Mouse (Mus musculus): ENCODE data around the gene Pdia5. TPM values are rescaled to one million over a fixed set of nuclear protein-coding genes. Genes with fewer than 3 reads are reported as not detected.

Pdia5 gene
- polyA plus RNA-seq, 1 experiment from 2014 or later: 42.2 TPM

DNA sequence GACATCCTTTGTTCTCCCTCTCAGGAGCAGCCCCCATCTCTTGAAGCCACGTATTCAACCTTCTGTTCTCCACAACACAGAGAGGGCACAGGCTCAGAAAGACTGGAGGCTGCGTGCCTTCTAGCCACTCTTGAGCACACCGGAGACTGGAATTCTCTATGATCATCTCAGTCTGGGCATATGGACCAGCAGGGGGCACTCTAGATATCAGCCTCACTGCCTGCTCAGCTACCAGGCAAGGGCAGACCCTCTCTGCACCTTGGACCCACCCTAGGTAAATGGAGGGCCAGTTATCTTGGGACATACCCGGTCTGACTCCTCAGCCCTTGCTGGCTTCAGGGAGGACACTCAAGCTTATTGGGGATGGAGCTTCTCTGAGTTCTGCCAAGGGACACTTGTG lies 68.5 kb downstream of the Pdia5 start:
- Histone ChIP-seq H3K9ac (ENCODE audit: low read depth, low read length) (no peak overlapping the region), H3K4me1 (replicated peaks; ENCODE audit: insufficient read depth, low read length) (peaks cover 8% of the 10 kb centered on the region), H3K36me3 (ENCODE audit: insufficient read depth, low read length) (peaks cover 3% of the 10 kb centered on the region; the same call in 1 of the 2 replicates), H3K27ac (peak overlapping the region; percentile 64; the same call in 1 of the 2 replicates), H3K4me2 (ENCODE audit: low read length) (no peak overlapping the region), H3K4me3 (replicated peaks; ENCODE audit: low read depth, low read length) (no peak overlapping the region), H3K9me3 (replicated peaks; ENCODE audit: low read length) (no peaks in the 10 kb centered on the region), H3K27me3 (ENCODE audit: insufficient read depth, low read length) (no peaks in the 10 kb centered on the region)
- DNase-seq (ENCODE audit: low spot score) (peak; percentile 32), ATAC-seq (replicated peaks; ENCODE audit: low FRiP score, low read depth) (no peak)
- TF ChIP-seq CTCF (IDR thresholded peaks at IDR 0.05; ENCODE audit: low read depth): peak; percentile 61
- WGBS: 84% methylated on average over 4 of the region's 4 CpGs

DNA sequence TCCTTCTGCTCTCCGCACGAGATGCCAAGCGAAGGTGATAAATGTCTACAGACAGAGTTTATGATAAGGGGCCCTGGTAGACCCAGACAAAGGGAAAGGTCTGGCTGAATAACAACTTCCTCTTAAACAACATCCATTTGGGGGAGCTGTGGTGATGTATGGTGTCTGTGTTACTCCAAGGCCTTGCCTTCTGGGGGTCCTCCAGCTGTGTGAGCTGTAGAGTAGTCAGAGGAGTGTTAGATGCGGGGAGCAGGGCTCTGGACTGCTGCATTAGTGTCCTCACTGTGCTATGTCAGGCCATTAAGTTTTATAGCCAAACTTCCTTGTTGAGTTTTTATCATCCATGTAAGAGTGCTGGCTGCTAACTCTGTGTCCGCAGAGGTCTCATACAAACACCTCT lies 76.1 kb downstream of the Pdia5 start:
- no peak for TF ChIP-seq CTCF (IDR thresholded peaks at IDR 0.05; ENCODE audit: low read depth)
- no peaks in the 10 kb centered on the region for H3K9me3 ChIP-seq (replicated peaks; ENCODE audit: low read length)
- no peak overlapping the region for H3K4me2 ChIP-seq (ENCODE audit: low read length)
- peaks cover 3% of the 10 kb centered on the region; the same call in 1 of the 2 replicates for H3K36me3 ChIP-seq (ENCODE audit: insufficient read depth, low read length)
- ATAC-seq (replicated peaks; ENCODE audit: low FRiP score, low read depth) (no peak; the same call in 1 of the 2 replicates), DNase-seq (ENCODE audit: low spot score) (peak; percentile 73)
- 0 out of 2 replicates have a peak, but pooled peaks cover 5% of the 10 kb centered on the region for H3K4me1 ChIP-seq (replicated peaks; ENCODE audit: insufficient read depth, low read length)
- no peak overlapping the region for H3K27ac ChIP-seq
- 39% methylated on average over 5 of the region's 5 CpGs for WGBS
- no peak overlapping the region for H3K4me3 ChIP-seq (replicated peaks; ENCODE audit: low read depth, low read length)
- H3K27me3 ChIP-seq (ENCODE audit: insufficient read depth, low read length): no peaks in the 10 kb centered on the region
- no peak overlapping the region for H3K9ac ChIP-seq (ENCODE audit: low read depth, low read length)

DNA sequence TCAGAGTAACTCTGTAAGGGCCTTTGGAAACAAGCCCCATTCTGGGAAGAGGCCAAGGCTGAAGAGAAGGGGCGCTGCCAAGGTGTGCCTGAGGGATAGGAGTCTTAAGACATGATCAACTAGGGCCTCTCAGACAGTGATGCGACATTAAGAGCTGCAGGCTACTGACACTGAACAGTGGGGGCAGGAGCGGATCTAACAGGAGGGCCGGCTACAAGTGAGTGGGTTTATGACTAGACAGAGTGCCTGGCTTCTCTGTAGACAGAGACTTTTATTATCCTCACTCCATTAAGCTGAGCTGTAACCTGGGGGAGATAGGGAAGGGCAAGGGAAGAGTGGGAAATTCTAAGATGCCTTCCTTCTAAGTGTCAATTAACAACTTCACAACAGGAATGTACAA lies 84.0 kb downstream of the Pdia5 start:
- Histone ChIP-seq H3K4me2 (ENCODE audit: low read length) (no peak overlapping the region), H3K27ac (no peak overlapping the region), H3K36me3 (ENCODE audit: insufficient read depth, low read length) (peaks cover 4% of the 10 kb centered on the region; the same call in 1 of the 2 replicates), H3K9me3 (replicated peaks; ENCODE audit: low read length) (no peaks in the 10 kb centered on the region), H3K4me3 (replicated peaks; ENCODE audit: low read depth, low read length) (no peak overlapping the region), H3K4me1 (replicated peaks; ENCODE audit: insufficient read depth, low read length) (no peaks in the 10 kb centered on the region), H3K9ac (ENCODE audit: low read depth, low read length) (no peak overlapping the region), H3K27me3 (ENCODE audit: insufficient read depth, low read length) (no peaks in the 10 kb centered on the region)
- peak; percentile 58 for ATAC-seq (replicated peaks; ENCODE audit: low FRiP score, low read depth)
- 37% methylated on average over 4 of the region's 4 CpGs for WGBS
- peak; percentile 83 for DNase-seq (ENCODE audit: low spot score)
- no peak for TF ChIP-seq CTCF (IDR thresholded peaks at IDR 0.05; ENCODE audit: low read depth)

DNA sequence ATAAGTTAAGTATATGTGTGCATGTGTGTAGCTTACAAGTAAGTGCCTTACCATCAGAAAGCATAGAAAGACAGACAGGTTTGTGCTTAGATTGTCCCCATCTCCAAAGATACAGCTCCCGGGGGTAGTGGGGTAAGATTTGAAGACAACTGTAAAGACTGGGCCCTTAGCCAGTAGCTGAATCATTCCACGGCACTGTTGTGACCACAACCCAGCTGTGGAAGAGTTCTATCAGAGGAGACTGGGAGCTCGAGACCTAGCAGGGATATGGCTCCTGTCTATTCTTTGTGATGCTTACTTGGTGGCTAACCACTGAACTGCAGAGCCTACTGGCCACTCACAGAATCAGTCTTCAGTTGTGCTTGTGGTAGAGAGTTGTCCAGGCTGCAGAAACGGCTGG lies 84.5 kb downstream of the Pdia5 start:
- H3K9ac ChIP-seq (ENCODE audit: low read depth, low read length): no peak overlapping the region
- no peak overlapping the region for H3K27ac ChIP-seq
- H3K4me1 ChIP-seq (replicated peaks; ENCODE audit: insufficient read depth, low read length): no peaks in the 10 kb centered on the region
- H3K4me3 ChIP-seq (replicated peaks; ENCODE audit: low read depth, low read length): no peak overlapping the region
- WGBS: 70% methylated on average over 4 of the region's 4 CpGs
- H3K4me2 ChIP-seq (ENCODE audit: low read length): no peak overlapping the region
- no peaks in the 10 kb centered on the region for H3K27me3 ChIP-seq (ENCODE audit: insufficient read depth, low read length)
- no peak for ATAC-seq (replicated peaks; ENCODE audit: low FRiP score, low read depth)
- peaks cover 4% of the 10 kb centered on the region; the same call in 1 of the 2 replicates for H3K36me3 ChIP-seq (ENCODE audit: insufficient read depth, low read length)
- no peak for TF ChIP-seq CTCF (IDR thresholded peaks at IDR 0.05; ENCODE audit: low read depth)
- no peaks in the 10 kb centered on the region for H3K9me3 ChIP-seq (replicated peaks; ENCODE audit: low read length)
- no peak for DNase-seq (ENCODE audit: low spot score)

DNA sequence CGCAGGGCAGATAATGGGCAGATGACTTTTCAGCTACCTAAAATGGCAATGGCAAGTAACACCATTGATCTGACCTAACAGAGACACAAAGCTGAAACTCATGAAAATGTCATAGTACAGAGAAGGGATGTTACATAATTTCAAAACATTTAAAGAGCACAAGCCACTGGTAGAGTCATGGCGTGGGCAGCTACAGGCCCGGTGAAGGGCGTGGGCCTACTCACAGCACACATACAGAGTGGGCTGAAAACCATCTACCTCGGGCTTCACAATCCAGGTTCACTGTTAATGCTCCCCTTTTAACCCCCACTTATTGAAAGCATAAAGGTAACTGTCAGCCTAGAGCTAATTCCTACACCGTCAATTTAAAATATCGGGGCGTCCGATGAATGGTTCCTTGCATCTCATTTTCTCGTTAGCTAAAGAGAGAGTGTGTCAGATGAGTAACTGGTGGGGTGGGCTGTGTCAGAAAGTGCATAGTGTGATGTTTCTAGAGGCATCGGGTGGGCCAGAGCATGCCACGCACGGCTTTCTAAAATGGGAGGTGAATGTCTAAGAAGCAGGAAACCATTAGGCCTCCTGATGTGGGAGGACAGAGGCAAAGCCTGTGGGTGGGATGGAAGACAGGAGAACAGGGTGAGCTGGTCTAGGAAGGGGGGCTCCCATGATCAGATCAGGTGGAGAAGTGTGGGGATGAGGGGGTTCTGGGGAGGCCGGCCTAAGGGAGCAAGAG lies 85.2 kb downstream of the Pdia5 start:
- WGBS: 95% methylated on average over 14 of the region's 14 CpGs
- no peak for TF ChIP-seq CTCF (IDR thresholded peaks at IDR 0.05; ENCODE audit: low read depth)
- Histone ChIP-seq H3K4me3 (replicated peaks; ENCODE audit: low read depth, low read length) (no peak overlapping the region), H3K4me2 (ENCODE audit: low read length) (no peak overlapping the region), H3K9me3 (replicated peaks; ENCODE audit: low read length) (no peaks in the 10 kb centered on the region), H3K27ac (no peak overlapping the region), H3K9ac (ENCODE audit: low read depth, low read length) (no peak overlapping the region), H3K36me3 (ENCODE audit: insufficient read depth, low read length) (peaks cover 4% of the 10 kb centered on the region; the same call in 1 of the 2 replicates), H3K27me3 (ENCODE audit: insufficient read depth, low read length) (no peaks in the 10 kb centered on the region), H3K4me1 (replicated peaks; ENCODE audit: insufficient read depth, low read length) (no peaks in the 10 kb centered on the region)
- DNase-seq (ENCODE audit: low spot score) (no peak), ATAC-seq (replicated peaks; ENCODE audit: low FRiP score, low read depth) (no peak)

DNA sequence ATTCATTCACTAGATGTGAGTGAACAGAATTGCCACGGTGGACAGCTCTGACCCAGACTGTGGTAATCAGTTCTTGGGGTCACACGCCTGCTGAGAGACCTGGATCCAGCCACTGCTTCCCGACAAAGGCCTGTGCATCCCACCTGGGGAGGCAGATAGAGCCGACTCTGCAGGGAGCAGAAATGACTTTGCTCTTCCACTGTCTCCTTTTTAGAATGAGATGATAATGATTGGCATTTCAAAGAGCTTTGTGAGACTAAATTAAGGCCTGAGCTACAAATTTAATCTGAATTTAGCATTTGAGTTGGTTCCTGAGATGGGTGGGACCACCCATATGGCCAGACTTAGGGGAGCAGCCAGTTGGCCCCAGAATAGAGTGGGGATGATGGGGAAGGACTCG lies 85.8 kb downstream of the Pdia5 start:
- no peaks in the 10 kb centered on the region for H3K4me1 ChIP-seq (replicated peaks; ENCODE audit: insufficient read depth, low read length)
- DNase-seq (ENCODE audit: low spot score) (no peak), ATAC-seq (replicated peaks; ENCODE audit: low FRiP score, low read depth) (no peak)
- no peak overlapping the region for H3K27ac ChIP-seq
- no peak overlapping the region for H3K4me3 ChIP-seq (replicated peaks; ENCODE audit: low read depth, low read length)
- peaks cover 4% of the 10 kb centered on the region; the same call in 1 of the 2 replicates for H3K36me3 ChIP-seq (ENCODE audit: insufficient read depth, low read length)
- WGBS: 85% methylated on average over 5 of the region's 5 CpGs
- H3K27me3 ChIP-seq (ENCODE audit: insufficient read depth, low read length): no peaks in the 10 kb centered on the region
- no peak overlapping the region for H3K4me2 ChIP-seq (ENCODE audit: low read length)
- no peaks in the 10 kb centered on the region for H3K9me3 ChIP-seq (replicated peaks; ENCODE audit: low read length)
- TF ChIP-seq CTCF (IDR thresholded peaks at IDR 0.05; ENCODE audit: low read depth): no peak
- H3K9ac ChIP-seq (ENCODE audit: low read depth, low read length): no peak overlapping the region

Data from kidney, postnatal 0 days (tissue).